Mouse (Mus musculus): ENCODE results near the gene Celf3. TPM values are rescaled to one million over a fixed set of nuclear protein-coding genes. Genes with fewer than 3 reads are reported as not detected.
A peak's percentile ranks its signal among the peaks of the same experiment; 100 is the strongest.

The Celf3 gene
- 143 and 154 TPM in 2 replicates for polyA plus RNA-seq (2014; fragmentation: Nextera tagmentation; extraction: Ambion mirVana)

DNA sequence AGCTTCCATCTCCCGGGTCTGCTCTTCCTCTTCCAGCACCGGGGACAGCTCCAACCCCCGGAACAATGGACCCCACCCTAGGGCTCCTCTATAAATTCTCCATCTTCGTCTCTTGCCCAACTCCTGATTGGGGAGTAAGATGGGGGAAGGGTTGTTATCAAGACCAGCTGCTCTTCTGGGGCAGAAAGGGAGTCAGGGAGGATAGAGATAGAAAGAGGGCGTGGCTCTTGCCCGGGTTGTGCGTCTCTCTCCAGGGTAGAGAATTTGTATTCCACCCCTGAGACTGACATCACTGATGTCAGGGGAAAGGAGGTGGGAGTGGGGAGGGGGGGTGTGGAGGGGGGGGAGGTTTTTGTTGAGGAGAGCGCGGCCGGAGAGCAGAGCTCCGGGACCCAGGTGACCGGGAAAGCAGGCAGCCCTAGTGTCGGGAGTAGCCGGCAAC, at the start of gene Celf3:
Gene Celf3, plus strand, starts transcription at position 315 of the 442 bp plus-strand sequence.
- Histone ChIP-seq H3K4me3 (ENCODE audit: low read depth, low read length) (peak within 1 kb of the TSS; percentile 54), H3K4me2 (ENCODE audit: low read depth) (peak within 1 kb of the TSS; percentile 66)
- ATAC-seq (ENCODE audit: insufficient read depth, low FRiP score, low TSS enrichment): peak; percentile 83

DNA sequence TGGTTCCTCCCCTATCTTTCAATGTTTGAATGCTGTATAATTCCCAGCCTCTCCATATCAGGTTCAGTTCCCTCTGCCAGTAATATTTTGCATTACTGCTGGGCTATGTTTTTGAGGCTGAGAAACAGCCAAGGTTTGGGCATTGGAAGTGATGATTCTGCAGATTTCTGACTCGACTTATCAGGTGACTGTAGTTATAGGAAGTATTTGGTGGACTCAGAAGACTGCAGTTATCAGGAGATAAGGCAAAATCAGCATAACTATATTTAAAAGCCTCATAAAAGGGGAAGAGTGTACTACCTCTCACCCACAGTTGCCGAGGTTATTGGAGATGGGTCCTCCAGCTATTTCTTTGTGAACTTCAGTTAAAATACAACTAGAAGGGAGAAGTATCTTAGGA, 47.1 kb upstream of the Celf3 start:
- no peak overlapping the region for H3K4me3 ChIP-seq (ENCODE audit: low read depth, low read length)
- DNase-seq (ENCODE audit: low spot score): no peak
- H3K27ac ChIP-seq (ENCODE audit: low read depth, low read length): no peak overlapping the region
- H3K27me3 ChIP-seq (ENCODE audit: control insufficient read depth, insufficient read depth, low read length): no peaks in the 10 kb centered on the region
- H3K36me3 ChIP-seq (ENCODE audit: control insufficient read depth, insufficient read depth, low read length): no peaks in the 10 kb centered on the region
- H3K4me2 ChIP-seq (ENCODE audit: low read depth): no peak overlapping the region
- no peak overlapping the region for H3K9ac ChIP-seq (ENCODE audit: low read length)
- no peaks in the 10 kb centered on the region for H3K9me3 ChIP-seq (ENCODE audit: control insufficient read depth, low read length)
- WGBS: 84% methylated on average over 2 of the region's 2 CpGs
- no peaks in the 10 kb centered on the region for H3K4me1 ChIP-seq (ENCODE audit: control insufficient read depth, insufficient read depth, low read length)
- ATAC-seq (ENCODE audit: insufficient read depth, low FRiP score, low TSS enrichment): no peak

More for the DNA sequence above, at the start of gene Celf3:
- 0% methylated on average over 14 of the region's 14 CpGs for WGBS
- peaks cover 27% of the 10 kb centered on the region for H3K4me1 ChIP-seq (ENCODE audit: control insufficient read depth, insufficient read depth, low read length)
- peak within 1 kb of the TSS; percentile 78 for H3K9ac ChIP-seq (ENCODE audit: low read length)
- peak within 1 kb of the TSS; percentile 77 for H3K27ac ChIP-seq (ENCODE audit: low read depth, low read length)
- H3K9me3 ChIP-seq (ENCODE audit: control insufficient read depth, low read length): no peaks in the 10 kb centered on the region
- peaks cover 8% of the 10 kb centered on the region; the same call in 1 of the 2 replicates for H3K27me3 ChIP-seq (ENCODE audit: control insufficient read depth, insufficient read depth, low read length)
- no peaks in the 10 kb centered on the region for H3K36me3 ChIP-seq (ENCODE audit: control insufficient read depth, insufficient read depth, low read length)
- DNase-seq (ENCODE audit: low spot score): peak; percentile 80

- no peak overlapping the region for H3K4me3 ChIP-seq (ENCODE audit: low read depth, low read length)
- H3K9me3 ChIP-seq (ENCODE audit: control insufficient read depth, low read length): no peaks in the 10 kb centered on the region
- ATAC-seq (ENCODE audit: insufficient read depth, low FRiP score, low TSS enrichment): no peak
- H3K27ac ChIP-seq (ENCODE audit: low read depth, low read length): no peak overlapping the region
- 96% methylated on average over 2 of the region's 2 CpGs for WGBS
- H3K9ac ChIP-seq (ENCODE audit: low read length): no peak overlapping the region
- no peaks in the 10 kb centered on the region for H3K27me3 ChIP-seq (ENCODE audit: control insufficient read depth, insufficient read depth, low read length)
- no peaks in the 10 kb centered on the region for H3K36me3 ChIP-seq (ENCODE audit: control insufficient read depth, insufficient read depth, low read length)
- H3K4me1 ChIP-seq (ENCODE audit: control insufficient read depth, insufficient read depth, low read length): no peaks in the 10 kb centered on the region
- H3K4me2 ChIP-seq (ENCODE audit: low read depth): no peak overlapping the region
- DNase-seq (ENCODE audit: low spot score): no peak
Observed at GRCm38 (mm10) chr3:94434305-94434704, 43.8 kb upstream of the Celf3 start.

DNA sequence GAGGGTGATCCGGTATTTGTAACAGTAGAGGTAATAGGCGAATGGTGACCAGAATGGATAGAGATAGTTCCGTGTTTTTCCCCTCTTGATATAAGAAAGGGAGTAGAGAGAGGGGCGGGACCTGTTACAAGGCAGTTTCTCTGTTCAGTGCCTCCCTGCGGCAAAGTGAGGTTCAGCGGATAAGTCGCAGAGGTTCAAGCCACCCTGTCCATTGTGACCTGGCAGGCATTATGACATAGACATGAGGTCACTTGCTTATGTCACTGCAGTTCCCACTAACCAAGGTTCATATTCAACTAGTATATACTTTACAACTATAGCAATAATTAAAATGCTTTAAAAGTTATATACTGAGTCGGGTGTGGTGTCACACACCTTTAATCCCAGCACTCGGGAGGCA, 41.7 kb upstream of the Celf3 start:
- no peak for ATAC-seq (ENCODE audit: insufficient read depth, low FRiP score, low TSS enrichment)
- Histone ChIP-seq H3K9ac (ENCODE audit: low read length) (no peak overlapping the region), H3K27ac (ENCODE audit: low read depth, low read length) (no peak overlapping the region), H3K36me3 (ENCODE audit: control insufficient read depth, insufficient read depth, low read length) (no peaks in the 10 kb centered on the region), H3K9me3 (ENCODE audit: control insufficient read depth, low read length) (no peaks in the 10 kb centered on the region), H3K4me3 (ENCODE audit: low read depth, low read length) (no peak overlapping the region), H3K27me3 (ENCODE audit: control insufficient read depth, insufficient read depth, low read length) (no peaks in the 10 kb centered on the region), H3K4me1 (ENCODE audit: control insufficient read depth, insufficient read depth, low read length) (no peaks in the 10 kb centered on the region), H3K4me2 (ENCODE audit: low read depth) (no peak overlapping the region)
- no peak for DNase-seq (ENCODE audit: low spot score)
- 86% methylated on average over 9 of the region's 9 CpGs for WGBS

DNA sequence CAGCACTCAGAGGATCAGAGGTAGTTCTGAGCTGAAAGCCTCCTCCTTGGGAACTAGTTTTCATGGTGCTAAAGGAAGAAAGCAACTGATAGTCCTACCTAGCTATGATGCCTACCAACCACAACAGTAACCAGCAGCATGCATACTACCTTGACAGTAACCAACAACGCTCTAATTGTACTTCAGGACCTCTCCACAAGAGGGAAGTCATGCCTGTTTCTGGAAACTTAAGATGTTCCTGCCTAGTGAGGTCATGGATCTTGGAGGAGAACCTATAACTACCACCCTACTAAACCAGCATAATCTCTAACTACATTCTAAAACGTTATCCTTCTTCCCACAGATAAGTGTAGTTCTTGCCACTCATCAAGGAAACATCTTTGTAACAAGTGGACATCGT, 36.9 kb upstream of the Celf3 start:
- Histone ChIP-seq H3K4me3 (ENCODE audit: low read depth, low read length) (no peak overlapping the region), H3K36me3 (ENCODE audit: control insufficient read depth, insufficient read depth, low read length) (0 out of 2 replicates have a peak, but pooled peaks cover 4% of the 10 kb centered on the region), H3K4me1 (ENCODE audit: control insufficient read depth, insufficient read depth, low read length) (0 out of 2 replicates have a peak, but pooled peaks cover 3% of the 10 kb centered on the region), H3K4me2 (ENCODE audit: low read depth) (no peak overlapping the region), H3K9ac (ENCODE audit: low read length) (no peak overlapping the region), H3K27me3 (ENCODE audit: control insufficient read depth, insufficient read depth, low read length) (no peaks in the 10 kb centered on the region), H3K9me3 (ENCODE audit: control insufficient read depth, low read length) (no peaks in the 10 kb centered on the region), H3K27ac (ENCODE audit: low read depth, low read length) (no peak overlapping the region)
- 41% methylated on average over 3 of the region's 3 CpGs for WGBS
- ATAC-seq (ENCODE audit: insufficient read depth, low FRiP score, low TSS enrichment): no peak
- DNase-seq (ENCODE audit: low spot score): no peak

- H3K27me3 ChIP-seq (ENCODE audit: control insufficient read depth, insufficient read depth, low read length): no peaks in the 10 kb centered on the region
- H3K4me1 ChIP-seq (ENCODE audit: control insufficient read depth, insufficient read depth, low read length): 0 out of 2 replicates have a peak, but pooled peaks cover 3% of the 10 kb centered on the region
- H3K9ac ChIP-seq (ENCODE audit: low read length): peak within 1 kb of the TSS; percentile 87
- peak within 1 kb of the TSS; percentile 92 for H3K4me3 ChIP-seq (ENCODE audit: low read depth, low read length)
- DNase-seq (ENCODE audit: low spot score): peak; percentile 97
- ATAC-seq (ENCODE audit: insufficient read depth, low FRiP score, low TSS enrichment): peak; percentile 97
- H3K4me2 ChIP-seq (ENCODE audit: low read depth): peak within 1 kb of the TSS; percentile 82
- 2% methylated on average over 39 of the region's 39 CpGs for WGBS
- peaks cover 11% of the 10 kb centered on the region; the same call in 1 of the 2 replicates for H3K36me3 ChIP-seq (ENCODE audit: control insufficient read depth, insufficient read depth, low read length)
- 0 out of 2 replicates have a peak within 1 kb of the TSS, but pooled peaks have one; percentile 29 for H3K27ac ChIP-seq (ENCODE audit: low read depth, low read length)
- no peaks in the 10 kb centered on the region for H3K9me3 ChIP-seq (ENCODE audit: control insufficient read depth, low read length)
Observed at GRCm38 (mm10) chr3:94442951-94443596, 35.0 kb upstream of the Celf3 start, which contains the start of gene Mrpl9. Mrpl9 (plus strand) TSS chr3:94443318.

GRCm38 (mm10) chr3:94443597-94443964, 34.5 kb upstream of the Celf3 start, which contains the start of gene Oaz3:
Oaz3 (minus strand) TSS chr3:94443915.
- Histone ChIP-seq H3K4me3 (ENCODE audit: low read depth, low read length) (peak within 1 kb of the TSS; percentile 92), H3K9ac (ENCODE audit: low read length) (peak within 1 kb of the TSS; percentile 87), H3K4me1 (ENCODE audit: control insufficient read depth, insufficient read depth, low read length) (0 out of 2 replicates have a peak, but pooled peaks cover 3% of the 10 kb centered on the region), H3K36me3 (ENCODE audit: control insufficient read depth, insufficient read depth, low read length) (peaks cover 14% of the 10 kb centered on the region; the same call in 1 of the 2 replicates), H3K27me3 (ENCODE audit: control insufficient read depth, insufficient read depth, low read length) (no peaks in the 10 kb centered on the region), H3K4me2 (ENCODE audit: low read depth) (peak within 1 kb of the TSS; percentile 82), H3K9me3 (ENCODE audit: control insufficient read depth, low read length) (no peaks in the 10 kb centered on the region), H3K27ac (ENCODE audit: low read depth, low read length) (0 out of 2 replicates have a peak within 1 kb of the TSS, but pooled peaks have one; percentile 29)
- WGBS: 1% methylated on average over 24 of the region's 24 CpGs
- no peak for ATAC-seq (ENCODE audit: insufficient read depth, low FRiP score, low TSS enrichment)
- no peak for DNase-seq (ENCODE audit: low spot score)

DNA sequence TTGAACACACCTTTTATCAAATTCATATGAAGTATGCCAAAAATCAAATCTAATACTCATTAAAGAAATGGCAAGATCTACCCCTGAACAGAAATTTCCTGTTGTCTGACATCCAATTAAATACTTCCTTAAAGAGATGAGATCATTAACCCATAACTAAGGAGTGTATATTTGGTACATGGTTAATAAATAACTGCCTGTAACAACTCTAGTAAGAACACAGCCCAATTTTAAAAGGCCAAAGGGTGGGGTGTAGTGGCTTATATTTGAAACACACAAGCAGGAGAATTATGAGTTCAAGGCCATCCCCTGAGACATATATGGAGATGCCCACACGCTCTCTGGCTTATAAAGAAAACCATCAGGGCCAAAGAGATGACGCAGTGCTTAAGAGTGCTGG, 28.7 kb upstream of the Celf3 start:
- Histone ChIP-seq H3K9ac (ENCODE audit: low read length) (no peak overlapping the region), H3K4me3 (ENCODE audit: low read depth, low read length) (no peak overlapping the region), H3K4me2 (ENCODE audit: low read depth) (no peak overlapping the region), H3K9me3 (ENCODE audit: control insufficient read depth, low read length) (no peaks in the 10 kb centered on the region), H3K27me3 (ENCODE audit: control insufficient read depth, insufficient read depth, low read length) (no peaks in the 10 kb centered on the region), H3K4me1 (ENCODE audit: control insufficient read depth, insufficient read depth, low read length) (no peaks in the 10 kb centered on the region), H3K27ac (ENCODE audit: low read depth, low read length) (no peak overlapping the region), H3K36me3 (ENCODE audit: control insufficient read depth, insufficient read depth, low read length) (peaks cover 14% of the 10 kb centered on the region; the same call in 1 of the 2 replicates)
- ATAC-seq (ENCODE audit: insufficient read depth, low FRiP score, low TSS enrichment) (no peak), DNase-seq (ENCODE audit: low spot score) (no peak)
- WGBS: 88% methylated on average over 2 of the region's 2 CpGs
